Mouse (Mus musculus): Measurements from ENCODE around the gene Ensa.

GRCm38 (mm10) chr3:95675301-95676092 lies 50.7 kb downstream of the Ensa start:
- peak; percentile 88; the same call in 1 of the 2 replicates for TF ChIP-seq CTCF (IDR thresholded peaks at IDR 0.05; ENCODE audit: extremely low read depth, insufficient read length, insufficient replicate concordance, low read depth, low read length)
- TF ChIP-seq POLR2A (IDR thresholded peaks at IDR 0.05; ENCODE audit: low read depth, low read length) = peak; percentile 41; the same call in 1 of the 2 replicates
